Mouse (Mus musculus): ENCODE results near the gene Ugt8a. TPM values are rescaled to one million over a fixed set of nuclear protein-coding genes. Genes with fewer than 3 reads are reported as not detected.

The Ugt8a gene
- polyA plus RNA-seq, 1 experiment: 54.5 TPM

GRCm38 (mm10) chr3:125937536-125938091 lies 805 bp downstream of the Ugt8a start:
- H3K4me1 ChIP-seq (ENCODE audit: control insufficient read depth, insufficient read depth, low read length): no peaks in the 10 kb centered on the region
- TF ChIP-seq POLR2A (IDR thresholded peaks at IDR 0.05; ENCODE audit: extremely low read depth, insufficient read depth, low read length) (no peak), CTCF (IDR thresholded peaks at IDR 0.05; ENCODE audit: extremely low read depth, insufficient read depth, low read length) (no peak)
- peak overlapping the region; percentile 7; the same call in 1 of the 2 replicates for H3K27ac ChIP-seq (ENCODE audit: insufficient read depth, low read length)
- peak overlapping the region; percentile 36 for H3K4me3 ChIP-seq (ENCODE audit: insufficient read depth, low read length)

- Histone ChIP-seq H3K27ac (ENCODE audit: insufficient read depth, low read length) (no peak overlapping the region), H3K4me3 (ENCODE audit: insufficient read depth, low read length) (no peak overlapping the region; the same call in 1 of the 2 replicates), H3K4me1 (ENCODE audit: control insufficient read depth, insufficient read depth, low read length) (no peaks in the 10 kb centered on the region)
- TF ChIP-seq POLR2A (IDR thresholded peaks at IDR 0.05; ENCODE audit: extremely low read depth, insufficient read depth, low read length) (no peak), CTCF (IDR thresholded peaks at IDR 0.05; ENCODE audit: extremely low read depth, insufficient read depth, low read length) (no peak)
Observed at GRCm38 (mm10) chr3:125935796-125936195, 2.6 kb downstream of the Ugt8a start.

- TF ChIP-seq CTCF (IDR thresholded peaks at IDR 0.05; ENCODE audit: extremely low read depth, insufficient read depth, low read length) (no peak), POLR2A (IDR thresholded peaks at IDR 0.05; ENCODE audit: extremely low read depth, insufficient read depth, low read length) (no peak)
- no peak overlapping the region for H3K27ac ChIP-seq (ENCODE audit: insufficient read depth, low read length)
- no peaks in the 10 kb centered on the region for H3K4me1 ChIP-seq (ENCODE audit: control insufficient read depth, insufficient read depth, low read length)
Observed at GRCm38 (mm10) chr3:125932594-125933237, 5.7 kb downstream of the Ugt8a start.

GRCm38 (mm10) chr3:125931059-125931458 lies 7.4 kb downstream of the Ugt8a start:
- H3K4me1 ChIP-seq (ENCODE audit: control insufficient read depth, insufficient read depth, low read length): no peaks in the 10 kb centered on the region
- no peak overlapping the region for H3K27ac ChIP-seq (ENCODE audit: insufficient read depth, low read length)
- no peak overlapping the region for H3K4me3 ChIP-seq (ENCODE audit: insufficient read depth, low read length)
- TF ChIP-seq CTCF (IDR thresholded peaks at IDR 0.05; ENCODE audit: extremely low read depth, insufficient read depth, low read length) (no peak), POLR2A (IDR thresholded peaks at IDR 0.05; ENCODE audit: extremely low read depth, insufficient read depth, low read length) (no peak)

More at GRCm38 (mm10) chr3:125932594-125933237, 5.7 kb downstream of the Ugt8a start:
- H3K4me3 ChIP-seq (ENCODE audit: insufficient read depth, low read length): no peak overlapping the region

GRCm38 (mm10) chr3:125920876-125921275 lies 17.5 kb downstream of the Ugt8a start:
- Histone ChIP-seq H3K27ac (ENCODE audit: insufficient read depth, low read length) (no peak overlapping the region), H3K4me3 (ENCODE audit: insufficient read depth, low read length) (no peak overlapping the region), H3K4me1 (ENCODE audit: control insufficient read depth, insufficient read depth, low read length) (no peaks in the 10 kb centered on the region)
- TF ChIP-seq POLR2A (IDR thresholded peaks at IDR 0.05; ENCODE audit: extremely low read depth, insufficient read depth, low read length) (no peak), CTCF (IDR thresholded peaks at IDR 0.05; ENCODE audit: extremely low read depth, insufficient read depth, low read length) (no peak)

GRCm38 (mm10) chr3:125898976-125899375 lies 39.4 kb downstream of the Ugt8a start:
- no peaks in the 10 kb centered on the region for H3K4me1 ChIP-seq (ENCODE audit: control insufficient read depth, insufficient read depth, low read length)
- H3K27ac ChIP-seq (ENCODE audit: insufficient read depth, low read length): no peak overlapping the region
- no peak for TF ChIP-seq CTCF (IDR thresholded peaks at IDR 0.05; ENCODE audit: extremely low read depth, insufficient read depth, low read length)
- no peak for TF ChIP-seq POLR2A (IDR thresholded peaks at IDR 0.05; ENCODE audit: extremely low read depth, insufficient read depth, low read length)
- no peak overlapping the region for H3K4me3 ChIP-seq (ENCODE audit: insufficient read depth, low read length)

- no peak overlapping the region for H3K27ac ChIP-seq (ENCODE audit: insufficient read depth, low read length)
- TF ChIP-seq POLR2A (IDR thresholded peaks at IDR 0.05; ENCODE audit: extremely low read depth, insufficient read depth, low read length): no peak
- TF ChIP-seq CTCF (IDR thresholded peaks at IDR 0.05; ENCODE audit: extremely low read depth, insufficient read depth, low read length): no peak
- no peaks in the 10 kb centered on the region for H3K4me1 ChIP-seq (ENCODE audit: control insufficient read depth, insufficient read depth, low read length)
- H3K4me3 ChIP-seq (ENCODE audit: insufficient read depth, low read length): no peak overlapping the region
Observed at GRCm38 (mm10) chr3:125887109-125887508, 51.3 kb downstream of the Ugt8a start.

GRCm38 (mm10) chr3:125884879-125885278 lies 53.5 kb downstream of the Ugt8a start:
- Histone ChIP-seq H3K4me3 (ENCODE audit: insufficient read depth, low read length) (no peak overlapping the region), H3K4me1 (ENCODE audit: control insufficient read depth, insufficient read depth, low read length) (no peaks in the 10 kb centered on the region), H3K27ac (ENCODE audit: insufficient read depth, low read length) (no peak overlapping the region)
- TF ChIP-seq POLR2A (IDR thresholded peaks at IDR 0.05; ENCODE audit: extremely low read depth, insufficient read depth, low read length) (no peak), CTCF (IDR thresholded peaks at IDR 0.05; ENCODE audit: extremely low read depth, insufficient read depth, low read length) (no peak)

GRCm38 (mm10) chr3:125884423-125884822 lies 54.0 kb downstream of the Ugt8a start:
- H3K4me1 ChIP-seq (ENCODE audit: control insufficient read depth, insufficient read depth, low read length): no peaks in the 10 kb centered on the region
- H3K27ac ChIP-seq (ENCODE audit: insufficient read depth, low read length): no peak overlapping the region
- no peak for TF ChIP-seq CTCF (IDR thresholded peaks at IDR 0.05; ENCODE audit: extremely low read depth, insufficient read depth, low read length)
- TF ChIP-seq POLR2A (IDR thresholded peaks at IDR 0.05; ENCODE audit: extremely low read depth, insufficient read depth, low read length): no peak
- no peak overlapping the region for H3K4me3 ChIP-seq (ENCODE audit: insufficient read depth, low read length)

- no peak for TF ChIP-seq CTCF (IDR thresholded peaks at IDR 0.05; ENCODE audit: extremely low read depth, insufficient read depth, low read length)
- TF ChIP-seq POLR2A (IDR thresholded peaks at IDR 0.05; ENCODE audit: extremely low read depth, insufficient read depth, low read length): no peak
- no peak overlapping the region for H3K4me3 ChIP-seq (ENCODE audit: insufficient read depth, low read length)
- H3K4me1 ChIP-seq (ENCODE audit: control insufficient read depth, insufficient read depth, low read length): no peaks in the 10 kb centered on the region
- H3K27ac ChIP-seq (ENCODE audit: insufficient read depth, low read length): no peak overlapping the region
Observed at GRCm38 (mm10) chr3:125883009-125883408, 55.4 kb downstream of the Ugt8a start.
